In the genomic region with DNA sequence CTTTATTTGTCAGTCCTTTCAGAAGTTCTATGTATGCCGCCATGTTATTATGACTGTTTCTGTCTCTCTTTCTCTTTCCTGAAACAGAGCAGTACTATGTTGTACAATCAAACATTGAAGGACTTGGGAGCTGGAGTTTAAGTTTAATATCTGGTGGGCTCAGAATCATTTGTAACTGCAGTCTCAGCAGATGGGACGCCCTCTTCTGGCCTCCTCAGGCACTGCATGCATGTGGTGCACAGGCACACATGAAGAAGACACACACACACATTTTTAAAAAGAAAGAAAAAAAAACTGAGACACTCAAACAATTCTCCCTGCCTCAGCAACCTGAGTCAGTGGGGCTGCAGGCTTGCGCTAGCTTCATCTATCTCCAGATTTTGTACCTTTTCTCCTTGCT, we compare ENCODE assay signal across 39 mouse cellular contexts. TPM values are rescaled to one million over a fixed set of nuclear protein-coding genes. Genes with fewer than 3 reads are reported as not detected.
DNase-seq lines count a peak whose midpoint lies in the region; ATAC-seq and TF ChIP-seq lines count a peak whose summit lies in the region.
"Had no signal": no experiment of that assay in that cellular context is flagged by ENCODE, and none has a peak within 500 bp of the region (broad histone marks: within the 10 kb centered on the region; RNA-seq: fewer than 3 reads in every experiment).

No protein-coding gene starts in this region.

- TF ChIP-seq CTCF in gastrocnemius, adult 2 months (IDR thresholded peaks at IDR 0.05) = peak; percentile 4; the same call in 1 of the 2 replicates
- TF ChIP-seq CTCF in left cerebral cortex, adult 2 months (IDR thresholded peaks at IDR 0.05) = peak; percentile 3
- TF ChIP-seq CTCF in lung, postnatal 0 days (IDR thresholded peaks at IDR 0.05) = 0 out of 2 replicates have a peak, but pooled peaks have one; percentile 16

- H3K4me1 ChIP-seq in lung, postnatal 0 days (ENCODE audit: insufficient read depth, low read depth, low read length) = peaks cover 6% of the 10 kb centered on the region; the same call in 1 of the 2 replicates
- H3K4me1 ChIP-seq: forebrain, embryonic 15.5 days; hindbrain, embryonic 10.5 days; limb, embryonic 10.5 days; limb, embryonic 15.5 days; neural tube, embryonic 13.5 days had no signal

- TF ChIP-seq EP300 in lung, postnatal 0 days (IDR thresholded peaks at IDR 0.05) = no peak

- no peaks in the 10 kb centered on the region for H3K36me3 ChIP-seq in lung, postnatal 0 days (ENCODE audit: insufficient read depth, low read length)
- H3K36me3 ChIP-seq: embryonic facial prominence, embryonic 13.5 days; forebrain, embryonic 10.5 days; forebrain, embryonic 15.5 days; heart, embryonic 13.5 days; hindbrain, embryonic 10.5 days; limb, embryonic 10.5 days; limb, embryonic 15.5 days; lung, embryonic 15.5 days; midbrain, embryonic 12.5 days; neural tube, embryonic 13.5 days had no signal

- no peaks in the 10 kb centered on the region for H3K27me3 ChIP-seq in lung, postnatal 0 days (replicated peaks; ENCODE audit: insufficient read depth, low read length)
- H3K27me3 ChIP-seq: CH12.LX; embryonic facial prominence, embryonic 13.5 days; forebrain, embryonic 15.5 days; heart, embryonic 13.5 days; limb, embryonic 15.5 days; lung, embryonic 15.5 days; megakaryocyte, embryonic 14.5 days; midbrain, embryonic 12.5 days; neural tube, embryonic 13.5 days had no signal

- 78% methylated on average over 3 of the region's 3 CpGs for WGBS in lung, postnatal 0 days

- H3K4me3 ChIP-seq in gastrocnemius, adult 2 months = no peak overlapping the region
- no peak overlapping the region for H3K4me3 ChIP-seq in left cerebral cortex, adult 2 months
- no peak overlapping the region for H3K4me3 ChIP-seq in lung, postnatal 0 days (ENCODE audit: low read depth, low read length)
- H3K4me3 ChIP-seq: embryonic facial prominence, embryonic 13.5 days; forebrain, embryonic 10.5 days; forebrain, embryonic 15.5 days; heart, embryonic 13.5 days; hindbrain, embryonic 10.5 days; limb, embryonic 10.5 days; limb, embryonic 15.5 days; lung, embryonic 15.5 days; megakaryocyte, embryonic 14.5 days; midbrain, embryonic 12.5 days; neural tube, embryonic 13.5 days had no signal

- no peak overlapping the region for H3K27ac ChIP-seq in gastrocnemius, adult 2 months
- no peak overlapping the region for H3K27ac ChIP-seq in left cerebral cortex, adult 2 months
- no peak overlapping the region for H3K27ac ChIP-seq in lung, postnatal 0 days (ENCODE audit: low read length)
- H3K27ac ChIP-seq: embryonic facial prominence, embryonic 13.5 days; forebrain, embryonic 10.5 days; forebrain, embryonic 15.5 days; heart, embryonic 13.5 days; hindbrain, embryonic 10.5 days; limb, embryonic 10.5 days; limb, embryonic 15.5 days; lung, embryonic 15.5 days; midbrain, embryonic 12.5 days; neural tube, embryonic 13.5 days had no signal

- DNase-seq in gastrocnemius, adult 2 months = no peak
- no peak for DNase-seq in gastrocnemius, postnatal 10 days
- DNase-seq in left cerebral cortex, adult 2 months (ENCODE audit: extremely low spot score in 1 of 2, low spot score in 2 of 2) = no peak
- no peak for DNase-seq in left cerebral cortex, postnatal 25 days (ENCODE audit: low spot score in 2 of 2)
- no peak for DNase-seq in lung, postnatal 0 days (ENCODE audit: low spot score)
- DNase-seq in lung, adult 18-20 months = no peak
- peak; percentile 75 for DNase-seq in ZHBTc4 (ENCODE audit: low read depth, low spot score)
- no peak for DNase-seq in ovary, postnatal 36 days (ENCODE audit: low spot score)
- DNase-seq: adrenal gland, postnatal 25 days; cerebellum, adult 18-20 months; cerebellum, postnatal 10 days; heart, postnatal 10 days; kidney, postnatal 14 days; lung, postnatal 36 days; thymus, postnatal 25 days had no signal

- no peak for ATAC-seq in lung, postnatal 0 days
- ATAC-seq: forebrain, embryonic 15.5 days; hindbrain, embryonic 16.5 days; intestine, embryonic 16.5 days had no signal

- H3K9ac ChIP-seq in lung, postnatal 0 days (replicated peaks; ENCODE audit: low read depth) = no peak overlapping the region
- H3K9ac ChIP-seq: embryonic facial prominence, embryonic 13.5 days; forebrain, embryonic 15.5 days; heart, embryonic 13.5 days; limb, embryonic 15.5 days; lung, embryonic 15.5 days; midbrain, embryonic 12.5 days; neural tube, embryonic 13.5 days had no signal

- H3K4me2 ChIP-seq in lung, postnatal 0 days (replicated peaks; ENCODE audit: low read depth, low read length) = no peak overlapping the region
- H3K4me2 ChIP-seq: embryonic facial prominence, embryonic 13.5 days; forebrain, embryonic 15.5 days; heart, embryonic 13.5 days; limb, embryonic 15.5 days; lung, embryonic 15.5 days; midbrain, embryonic 12.5 days; neural tube, embryonic 13.5 days had no signal

- intact Hi-C loops in gastrocnemius, adult 2 months (cut with DNase I) = no loop called here
- intact Hi-C loops in left cerebral cortex, adult 2 months (cut with DNase I) = no loop called here
- intact Hi-C loops in left cerebral cortex, postnatal 25 days (cut with DNase I) = no loop called here

- H3K9me3 ChIP-seq in lung, postnatal 0 days (ENCODE audit: low read length) = no peaks in the 10 kb centered on the region
- H3K9me3 ChIP-seq: embryonic facial prominence, embryonic 13.5 days; forebrain, embryonic 10.5 days; forebrain, embryonic 15.5 days; heart, embryonic 13.5 days; hindbrain, embryonic 10.5 days; limb, embryonic 10.5 days; limb, embryonic 15.5 days; lung, embryonic 15.5 days; megakaryocyte, embryonic 14.5 days; midbrain, embryonic 12.5 days; neural tube, embryonic 13.5 days had no signal

RNA-seq across cellular contexts. Expression of a gene that starts 20.9 kb away (rescaled TPM):
- total RNA-seq in gastrocnemius, adult 2 months (2021) = 1 to 10 TPM; 8.3 to 8.4 TPM
- total RNA-seq in gastrocnemius, postnatal 10 days (2021) = 1 to 10 TPM; 6.3 to 7.3 TPM
- 10 to 100 TPM; 65.2 to 67.7 TPM for total RNA-seq in left cerebral cortex, adult 2 months (2021)
- total RNA-seq in left cerebral cortex, postnatal 25 days (2021) = 10 to 100 TPM; 74.3 to 74.5 TPM
- polyA plus RNA-seq in lung, postnatal 0 days (2015; fragmentation: Nextera tagmentation; extraction: Ambion mirVana) = 17.3 and 21.6 TPM in 2 replicates

RNA-seq across cellular contexts. Expression of a gene that starts 20.9 kb away (rescaled TPM):
- 10 to 100 TPM; 11.3 to 12.6 TPM for total RNA-seq in gastrocnemius, adult 2 months (2021)
- 10 to 100 TPM; 15.9 to 16.1 TPM for total RNA-seq in gastrocnemius, postnatal 10 days (2021)
- total RNA-seq in left cerebral cortex, adult 2 months (2021) = 10 to 100 TPM; 20.9 to 24.1 TPM
- 10 to 100 TPM; 23.9 to 27.1 TPM for total RNA-seq in left cerebral cortex, postnatal 25 days (2021)
- polyA plus RNA-seq in lung, postnatal 0 days (2015; fragmentation: Nextera tagmentation; extraction: Ambion mirVana) = 57.7 and 61.4 TPM in 2 replicates

RNA-seq across cellular contexts. Expression of a gene that starts 41.3 kb away (rescaled TPM):
- total RNA-seq in gastrocnemius, adult 2 months (2021) = 10 to 100 TPM; 13.3 to 15.8 TPM
- 10 to 100 TPM; 22.7 to 26.7 TPM for total RNA-seq in gastrocnemius, postnatal 10 days (2021)
- total RNA-seq in left cerebral cortex, adult 2 months (2021) = 10 to 100 TPM; 25.9 to 26.9 TPM
- 10 to 100 TPM; 25.6 to 26.0 TPM for total RNA-seq in left cerebral cortex, postnatal 25 days (2021)
- 25.8 and 30.6 TPM in 2 replicates for polyA plus RNA-seq in lung, postnatal 0 days (2015; fragmentation: Nextera tagmentation; extraction: Ambion mirVana)

RNA-seq across cellular contexts. Expression of a gene that starts 44.9 kb away (rescaled TPM):
- total RNA-seq in gastrocnemius, adult 2 months (2021) = 1 to 10 TPM; 1.6 TPM
- total RNA-seq in gastrocnemius, postnatal 10 days (2021) = 1 to 10 TPM; 7.4 to 9.0 TPM
- total RNA-seq in left cerebral cortex, adult 2 months (2021) = 1 to 10 TPM; 8.7 to 9.1 TPM
- 1 to 10 TPM; 7.9 to 8.9 TPM for total RNA-seq in left cerebral cortex, postnatal 25 days (2021)
- polyA plus RNA-seq in lung, postnatal 0 days (2015; fragmentation: Nextera tagmentation; extraction: Ambion mirVana) = 31.5 and 43.5 TPM in 2 replicates
- polyA plus RNA-seq: C2C12 had no signal

RNA-seq across cellular contexts. Expression of a gene that starts 59.2 kb away (rescaled TPM):
- total RNA-seq in gastrocnemius, adult 2 months (2021) = not detected
- under 1 TPM in 1 of 2 experiments, not detected in 1; 0.47 TPM for total RNA-seq in gastrocnemius, postnatal 10 days (2021)
- total RNA-seq in left cerebral cortex, adult 2 months (2021) = not detected
- not detected for total RNA-seq in left cerebral cortex, postnatal 25 days (2021)
- 0.18 TPM in 1 of 2 replicates, not detected in the other for polyA plus RNA-seq in lung, postnatal 0 days (2015; fragmentation: Nextera tagmentation; extraction: Ambion mirVana)
- total RNA-seq: adrenal gland, adult 18-20 months; adrenal gland, postnatal 25 days; CH12.LX; gastrocnemius, adult 18-20 months; gastrocnemius, postnatal 4 days; heart, adult 8-10 months; heart, postnatal 10 days; layer of hippocampus, postnatal 10 days; left cerebral cortex, adult 8-10 months; midbrain, postnatal 0 days had no signal
- polyA plus RNA-seq: C2C12; embryonic facial prominence, embryonic 13.5 days; forebrain, embryonic 15.5 days; frontal cortex, adult 2 months; heart, embryonic 13.5 days; hindbrain, embryonic 10.5 days; hindbrain, embryonic 16.5 days; intestine, embryonic 16.5 days; kidney, embryonic 14.5 days; midbrain, embryonic 12.5 days; midbrain, postnatal 0 days; neural tube, embryonic 13.5 days had no signal

Comparison
In these comparisons a context has a peak if more than half of its experiments do, and no peak if none do; other contexts are left out.
1. RNA of a gene that starts 20.9 kb away (total RNA-seq): 74.3 to 74.5 TPM in left cerebral cortex, postnatal 25 days and 65.2 to 67.7 TPM in left cerebral cortex, adult 2 months; 8.3 to 8.4 TPM in gastrocnemius, adult 2 months and 6.3 to 7.3 TPM in gastrocnemius, postnatal 10 days; every median in the first group is over 4 times any median in the second.
2. Peak in every context shown above with its lines, with median percentiles within 50 percentile points of each other: CTCF ChIP-seq.